In the genomic region with DNA sequence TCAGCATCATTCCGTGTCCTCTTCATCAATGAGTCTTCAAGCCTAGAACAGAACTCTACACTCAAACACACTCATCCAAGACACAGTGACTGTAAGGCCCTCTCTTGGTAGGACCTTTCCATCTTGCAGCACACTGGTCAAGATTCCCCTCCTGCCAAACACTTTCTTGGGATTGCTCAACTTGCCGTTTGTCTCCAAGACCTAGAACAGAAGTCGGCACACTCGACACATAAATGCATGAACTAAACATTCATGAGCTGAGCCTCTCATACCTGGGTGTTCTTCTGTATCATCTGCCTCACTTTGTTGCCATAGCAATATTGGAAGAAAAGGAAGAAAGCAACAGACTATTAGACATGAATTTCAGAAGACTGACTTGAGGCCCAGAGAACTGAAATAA, we compare ENCODE assay signal across 17 mouse cellular contexts. TPM values are rescaled to one million over a fixed set of nuclear protein-coding genes. Genes with fewer than 3 reads are reported as not detected.
A peak's percentile ranks its signal among the peaks of the same experiment; 100 is the strongest.
DNase-seq lines count a peak whose midpoint lies in the region; ATAC-seq and TF ChIP-seq lines count a peak whose summit lies in the region.
"Had no signal": no experiment of that assay in that cellular context is flagged by ENCODE, and none has a peak within 500 bp of the region (broad histone marks: within the 10 kb centered on the region; RNA-seq: fewer than 3 reads in every experiment).

No protein-coding gene starts in this region.

- H3K9me3 ChIP-seq in midbrain, embryonic 11.5 days (ENCODE audit: control insufficient read depth, low read length): no peaks in the 10 kb centered on the region
- H3K9me3 ChIP-seq in midbrain, embryonic 14.5 days (ENCODE audit: control insufficient read depth, low read length): no peaks in the 10 kb centered on the region
- no peaks in the 10 kb centered on the region for H3K9me3 ChIP-seq in hindbrain, embryonic 11.5 days (ENCODE audit: control insufficient read depth, low read length)
- H3K9me3 ChIP-seq: embryonic facial prominence, embryonic 10.5 days; embryonic facial prominence, embryonic 12.5 days; forebrain, embryonic 12.5 days had no signal

- intact Hi-C loops in gastrocnemius, adult 2 months (cut with DNase I): no loop called here
- intact Hi-C loops in gastrocnemius, postnatal 14 days (cut with DNase I; ENCODE audit: low total_unique reads): no loop called here

- DNase-seq in gastrocnemius, adult 2 months: no peak
- DNase-seq in gastrocnemius, postnatal 14 days: no peak
- DNase-seq in midbrain, embryonic 11.5 days (ENCODE audit: low spot score, missing footprints): peak; percentile 60
- no peak for DNase-seq in midbrain, embryonic 14.5 days
- no peak for DNase-seq in hindbrain, embryonic 11.5 days (ENCODE audit: low spot score)
- DNase-seq: adrenal gland, adult 8-10 months; adrenal gland, postnatal 14 days; adrenal gland, postnatal 36 days; cerebellum, adult 11-12 months; cerebellum, adult 2 months; cerebellum, adult 9-10 months; cerebellum, postnatal 25 days had no signal

- H3K4me1 ChIP-seq in midbrain, embryonic 11.5 days (ENCODE audit: control insufficient read depth, insufficient read depth, low read length): peaks cover 4% of the 10 kb centered on the region; the same call in 1 of the 2 replicates
- H3K4me1 ChIP-seq in midbrain, embryonic 14.5 days (ENCODE audit: control insufficient read depth, insufficient read depth, low read length): no peaks in the 10 kb centered on the region
- H3K4me1 ChIP-seq in hindbrain, embryonic 11.5 days (replicated peaks; ENCODE audit: control insufficient read depth, insufficient read depth, low read length): no peaks in the 10 kb centered on the region

- WGBS in midbrain, embryonic 11.5 days: 93% methylated on average over 4 of the region's 4 CpGs
- 97% methylated on average over 4 of the region's 4 CpGs for WGBS in midbrain, embryonic 14.5 days
- WGBS in hindbrain, embryonic 11.5 days: 94% methylated on average over 4 of the region's 4 CpGs

- no peak overlapping the region for H3K4me3 ChIP-seq in gastrocnemius, adult 2 months
- H3K4me3 ChIP-seq in midbrain, embryonic 11.5 days (ENCODE audit: low read depth, low read length): no peak overlapping the region
- no peak overlapping the region for H3K4me3 ChIP-seq in midbrain, embryonic 14.5 days (replicated peaks; ENCODE audit: low read depth, low read length)
- H3K4me3 ChIP-seq in hindbrain, embryonic 11.5 days (ENCODE audit: low read depth, low read length): no peak overlapping the region
- H3K4me3 ChIP-seq: embryonic facial prominence, embryonic 10.5 days; embryonic facial prominence, embryonic 12.5 days; forebrain, embryonic 12.5 days had no signal

- ATAC-seq in midbrain, embryonic 11.5 days (ENCODE audit: low FRiP score): no peak
- ATAC-seq in midbrain, embryonic 14.5 days (ENCODE audit: low FRiP score, low TSS enrichment): no peak
- ATAC-seq in hindbrain, embryonic 11.5 days (ENCODE audit: low FRiP score): no peak
- ATAC-seq: forebrain, embryonic 14.5 days; forebrain, embryonic 16.5 days had no signal

- H3K36me3 ChIP-seq in midbrain, embryonic 11.5 days (ENCODE audit: control insufficient read depth, insufficient read depth, low read length): no peaks in the 10 kb centered on the region
- H3K36me3 ChIP-seq in midbrain, embryonic 14.5 days (ENCODE audit: control insufficient read depth, insufficient read depth, low read length): no peaks in the 10 kb centered on the region
- no peaks in the 10 kb centered on the region for H3K36me3 ChIP-seq in hindbrain, embryonic 11.5 days (ENCODE audit: control insufficient read depth, insufficient read depth, low read length)
- H3K36me3 ChIP-seq: embryonic facial prominence, embryonic 10.5 days; embryonic facial prominence, embryonic 12.5 days; forebrain, embryonic 12.5 days had no signal

- H3K4me2 ChIP-seq in midbrain, embryonic 11.5 days: no peak overlapping the region
- H3K4me2 ChIP-seq in midbrain, embryonic 14.5 days (ENCODE audit: low read length): no peak overlapping the region
- H3K4me2 ChIP-seq in hindbrain, embryonic 11.5 days (replicated peaks; ENCODE audit: low read depth, low read length): no peak overlapping the region
- H3K4me2 ChIP-seq: embryonic facial prominence, embryonic 12.5 days; forebrain, embryonic 12.5 days had no signal

- TF ChIP-seq CTCF in gastrocnemius, adult 2 months (IDR thresholded peaks at IDR 0.05): no peak

- H3K9ac ChIP-seq in midbrain, embryonic 11.5 days (ENCODE audit: low read length): no peak overlapping the region
- H3K9ac ChIP-seq in midbrain, embryonic 14.5 days (replicated peaks; ENCODE audit: low read length): no peak overlapping the region
- H3K9ac ChIP-seq in hindbrain, embryonic 11.5 days (ENCODE audit: low read depth, low read length): no peak overlapping the region
- H3K9ac ChIP-seq: embryonic facial prominence, embryonic 12.5 days; forebrain, embryonic 12.5 days had no signal

- H3K27ac ChIP-seq in gastrocnemius, adult 2 months: peak overlapping the region; percentile 91; the same call in 1 of the 2 replicates
- no peak overlapping the region for H3K27ac ChIP-seq in midbrain, embryonic 11.5 days (ENCODE audit: low read depth, low read length)
- H3K27ac ChIP-seq in midbrain, embryonic 14.5 days (replicated peaks; ENCODE audit: low read depth, low read length): no peak overlapping the region
- H3K27ac ChIP-seq in hindbrain, embryonic 11.5 days (ENCODE audit: low read depth, low read length): no peak overlapping the region
- H3K27ac ChIP-seq: embryonic facial prominence, embryonic 10.5 days; embryonic facial prominence, embryonic 12.5 days; forebrain, embryonic 12.5 days had no signal

- no peaks in the 10 kb centered on the region for H3K27me3 ChIP-seq in midbrain, embryonic 11.5 days (ENCODE audit: control insufficient read depth, insufficient read depth, low read length)
- no peaks in the 10 kb centered on the region for H3K27me3 ChIP-seq in midbrain, embryonic 14.5 days (ENCODE audit: control insufficient read depth, insufficient read depth, low read length)
- H3K27me3 ChIP-seq in hindbrain, embryonic 11.5 days (ENCODE audit: control insufficient read depth, insufficient read depth, low read length): no peaks in the 10 kb centered on the region
- H3K27me3 ChIP-seq: embryonic facial prominence, embryonic 12.5 days; forebrain, embryonic 12.5 days had no signal

RNA-seq across cellular contexts. Expression of a gene that starts 16.9 kb away (rescaled TPM):
- total RNA-seq in gastrocnemius, adult 2 months (2021): 10 to 100 TPM; 35.4 to 39.1 TPM
- total RNA-seq in gastrocnemius, postnatal 14 days (2021): 10 to 100 TPM; 24.5 to 29.7 TPM
- 5.2 and 6.4 TPM in 2 replicates for polyA plus RNA-seq in midbrain, embryonic 11.5 days (2014; fragmentation: Nextera tagmentation; extraction: Ambion mirVana)
- polyA plus RNA-seq in midbrain, embryonic 14.5 days (2014; fragmentation: Nextera tagmentation; extraction: Ambion mirVana): 3.7 and 4.1 TPM in 2 replicates
- 6.4 and 6.7 TPM in 2 replicates for polyA plus RNA-seq in hindbrain, embryonic 11.5 days (2014; fragmentation: Nextera tagmentation; extraction: Ambion mirVana)
